Mouse (Mus musculus) neural tube, embryonic 14.5 days (tissue): ENCODE results near the gene Snrpd2. TPM values are rescaled to one million over a fixed set of nuclear protein-coding genes. Genes with fewer than 3 reads are reported as not detected.

ENCODE experiments used
- ATAC-seq: fragments of 200-750 bp; cut with Nextera tagmentation; 2 replicates; pipeline ENCODE4 v1.8.0; 2017; ENCODE audit warnings: low read depth, mild to moderate bottlenecking, moderate TSS enrichment, moderate library complexity
- H3K27ac ChIP-seq: fragments of 300-500 bp; sonication (generic); 2 replicates; pipeline ENCODE4 v1.5.1; 2014; ENCODE audit warnings: low read depth, mild to moderate bottlenecking, control low read depth, low read length, moderate library complexity, mixed read lengths
- H3K27me3 ChIP-seq: fragments of 300-500 bp; sonication (generic); 2 replicates; pipeline ENCODE4 v1.6.1; 2014; ENCODE audit warnings: low read length; ENCODE audit not compliant: control insufficient read depth, insufficient read depth
- H3K36me3 ChIP-seq: fragments of 300-500 bp; sonication (generic); 2 replicates; pipeline ENCODE4 v1.6.1; 2014; ENCODE audit warnings: low read length, mixed read lengths; ENCODE audit not compliant: control insufficient read depth, insufficient read depth
- H3K4me1 ChIP-seq: fragments of 300-500 bp; sonication (generic); 2 replicates; pipeline ENCODE4 v1.6.1; 2014; ENCODE audit warnings: low read length; ENCODE audit not compliant: control insufficient read depth, insufficient read depth
- H3K4me2 ChIP-seq: fragments of 300-500 bp; sonication (generic); 2 replicates; pipeline ENCODE4 v1.6.1; 2014; ENCODE audit warnings: mild to moderate bottlenecking, low read depth, low read length, control low read depth
- H3K4me3 ChIP-seq: fragments of 300-500 bp; sonication (generic); 2 replicates; pipeline ENCODE4 v1.5.1; 2014; ENCODE audit warnings: low read depth, low read length, control low read depth, mixed read lengths
- H3K9ac ChIP-seq: fragments of 300-500 bp; sonication (generic); replicated peaks from 2 replicates; pipeline ENCODE4 v1.6.1; 2014; ENCODE audit warnings: low read depth, mild to moderate bottlenecking, control low read depth, low read length, mixed read lengths
- H3K9me3 ChIP-seq: fragments of 300-500 bp; sonication (generic); 2 replicates; pipeline ENCODE4 v1.6.1; 2016; ENCODE audit warnings: low read length; ENCODE audit not compliant: control insufficient read depth
- WGBS: fragments of 180-500 bp; shearing (Covaris S2); extraction: QIAGEN DNeasy Blood & Tissue Kit; methylation state at CpG from one replicate; pipeline ENCODE4 v1.1.7; 2014; 5-methylcytosine and 5-hydroxymethylcytosine counted together
- polyA plus RNA-seq: library from polyadenylated mRNA; unstranded; fragments of >200 nt; fragmentation: Nextera tagmentation; extraction: Ambion mirVana; gene quantifications from 2 replicates; pipeline ENCODE4 v1.2.1, GENCODE M21; 2014

Gene Snrpd2
- polyA plus RNA-seq, 1 experiment from 2014 or later: 110 TPM

DNA sequence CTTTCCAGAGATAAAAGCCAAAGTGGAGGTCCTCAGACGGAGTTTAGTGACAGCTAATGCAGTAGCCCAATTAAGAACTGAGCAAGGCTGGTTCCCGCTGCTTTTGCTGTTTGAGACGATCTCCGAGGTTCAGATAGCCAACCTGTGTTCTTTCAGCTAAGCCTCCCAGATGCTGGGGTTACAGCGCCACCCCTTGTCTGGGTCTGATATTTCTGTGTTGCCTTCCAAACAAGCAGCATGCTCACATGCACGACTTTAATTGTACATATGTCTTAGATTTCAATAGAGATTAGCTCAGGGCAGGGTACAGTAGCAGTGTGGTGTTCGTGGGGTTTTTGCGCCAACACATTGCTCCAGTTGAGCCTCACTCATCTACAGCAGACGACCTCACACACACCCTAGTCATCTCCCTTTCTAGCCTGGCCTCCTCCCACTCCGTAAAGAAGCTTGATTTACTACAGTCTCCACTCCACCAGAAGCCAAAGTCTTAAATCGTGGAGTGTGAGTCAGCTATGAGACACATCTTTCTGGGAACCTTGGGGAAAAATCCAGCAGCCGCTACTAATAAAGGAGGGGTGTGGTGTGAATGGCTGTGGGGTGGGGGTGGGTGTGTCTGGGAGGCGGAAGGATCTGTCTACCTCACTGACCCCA is 6.4 kb downstream of the Snrpd2 start:
- ATAC-seq: no peak
- H3K4me2 ChIP-seq: no peak overlapping the region
- no peak overlapping the region for H3K4me3 ChIP-seq
- H3K9me3 ChIP-seq: no peaks in the 10 kb centered on the region
- H3K27me3 ChIP-seq: peaks cover 9% of the 10 kb centered on the region; the same call in 1 of the 2 replicates
- H3K9ac ChIP-seq: no peak overlapping the region
- peaks cover 16% of the 10 kb centered on the region for H3K36me3 ChIP-seq
- WGBS: 54% methylated on average over 13 of the region's 13 CpGs
- no peak overlapping the region for H3K27ac ChIP-seq
- peaks cover 7% of the 10 kb centered on the region for H3K4me1 ChIP-seq

DNA sequence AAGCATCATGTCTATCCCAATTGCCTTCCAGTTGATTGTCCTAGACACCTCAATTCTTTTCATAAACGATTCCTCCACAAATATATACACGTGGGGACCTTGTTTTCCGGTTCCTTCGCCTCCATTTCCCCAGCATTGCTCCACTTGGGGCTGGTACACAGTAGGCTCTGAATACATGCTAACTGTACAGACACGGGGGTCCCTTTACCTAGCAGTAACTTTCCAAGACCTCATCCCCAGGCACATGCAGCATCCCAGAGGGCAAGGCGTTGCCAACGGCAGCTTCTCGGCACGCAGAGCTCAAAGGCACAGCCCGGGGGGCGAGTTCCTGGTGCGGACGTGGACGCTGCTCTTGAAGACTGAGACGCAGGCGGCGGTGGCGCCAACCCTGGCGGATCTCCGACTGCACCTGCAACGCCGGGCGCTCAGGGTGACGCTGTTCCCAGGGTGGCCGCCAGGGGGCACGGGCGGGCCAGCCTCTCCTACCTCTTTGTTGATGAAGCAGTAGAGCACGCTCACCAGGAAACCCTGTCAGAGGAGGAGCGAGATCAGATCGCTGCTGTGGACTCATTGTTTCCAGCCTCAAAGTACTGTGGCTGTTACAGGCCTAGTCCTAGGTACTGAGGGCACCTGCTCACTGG is 7.8 kb downstream of the Snrpd2 start:
- peaks cover 10% of the 10 kb centered on the region; the same call in 1 of the 2 replicates for H3K27me3 ChIP-seq
- H3K36me3 ChIP-seq: peaks cover 8% of the 10 kb centered on the region
- H3K4me2 ChIP-seq: peak overlapping the region; percentile 24
- ATAC-seq: peak; percentile 74
- H3K9me3 ChIP-seq: no peaks in the 10 kb centered on the region
- 0 out of 2 replicates have a peak overlapping the region, but pooled peaks have one; percentile 12 for H3K9ac ChIP-seq
- H3K4me3 ChIP-seq: no peak overlapping the region
- H3K27ac ChIP-seq: peak overlapping the region; percentile 41
- 6% methylated on average over 30 of the region's 30 CpGs for WGBS
- peaks cover 7% of the 10 kb centered on the region for H3K4me1 ChIP-seq

DNA sequence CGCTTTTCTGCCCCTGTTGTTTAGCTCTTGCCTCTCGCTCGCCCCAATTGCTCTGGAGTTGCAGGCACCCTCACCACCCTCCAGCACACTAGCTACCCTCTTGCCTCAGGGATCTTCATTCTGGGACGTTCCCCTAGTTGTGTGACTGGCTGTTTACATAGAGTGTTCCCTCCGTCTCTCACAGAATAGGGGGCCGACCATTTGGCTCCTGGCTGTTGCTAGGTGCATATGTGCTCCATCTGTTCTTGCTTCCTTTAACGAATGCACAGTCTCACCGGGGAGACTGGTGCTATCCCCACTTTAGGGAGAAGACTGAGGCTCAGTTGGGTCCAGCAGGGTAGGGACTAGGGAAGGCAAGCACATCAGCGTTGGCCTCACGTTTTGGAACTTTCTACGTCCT is 9.1 kb downstream of the Snrpd2 start:
- no peak for ATAC-seq

DNA sequence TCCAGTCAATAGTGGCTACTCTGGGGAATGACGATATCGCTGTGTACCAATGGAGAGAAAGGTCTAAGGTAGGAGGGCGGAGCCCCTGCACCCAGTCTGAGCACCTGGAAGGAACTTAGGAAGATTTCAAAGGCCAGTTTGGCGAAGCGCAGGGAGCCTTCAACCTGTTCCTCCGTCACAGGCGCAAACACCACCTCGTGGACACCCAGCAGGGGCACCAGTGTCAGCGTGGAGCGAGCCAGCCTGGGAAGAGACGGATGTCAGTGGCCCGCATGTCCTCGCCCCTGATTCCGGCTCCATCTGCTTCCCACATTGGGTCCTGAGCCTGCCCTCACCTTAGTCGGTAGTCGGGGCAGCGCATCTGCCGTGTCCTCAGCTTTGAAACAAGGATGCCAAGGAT is 9.9 kb downstream of the Snrpd2 start:
- H3K4me2 ChIP-seq: peak overlapping the region; percentile 41; the same call in 1 of the 2 replicates
- H3K27me3 ChIP-seq: peaks cover 12% of the 10 kb centered on the region
- no peak overlapping the region for H3K27ac ChIP-seq
- ATAC-seq: no peak
- H3K4me3 ChIP-seq: no peak overlapping the region
- peaks cover 7% of the 10 kb centered on the region for H3K4me1 ChIP-seq
- H3K9ac ChIP-seq: no peak overlapping the region
- H3K9me3 ChIP-seq: no peaks in the 10 kb centered on the region
- H3K36me3 ChIP-seq: no peaks in the 10 kb centered on the region
- WGBS: 15% methylated on average over 18 of the region's 18 CpGs

More for the DNA sequence above, 9.1 kb downstream of the Snrpd2 start:
- H3K36me3 ChIP-seq: no peaks in the 10 kb centered on the region; the same call in 1 of the 2 replicates
- no peak overlapping the region for H3K9ac ChIP-seq
- H3K4me3 ChIP-seq: no peak overlapping the region
- no peaks in the 10 kb centered on the region for H3K9me3 ChIP-seq
- no peak overlapping the region for H3K27ac ChIP-seq
- H3K4me2 ChIP-seq: no peak overlapping the region
- WGBS: 68% methylated on average over 11 of the region's 11 CpGs
- peaks cover 7% of the 10 kb centered on the region for H3K4me1 ChIP-seq
- H3K27me3 ChIP-seq: peaks cover 10% of the 10 kb centered on the region; the same call in 1 of the 2 replicates

DNA sequence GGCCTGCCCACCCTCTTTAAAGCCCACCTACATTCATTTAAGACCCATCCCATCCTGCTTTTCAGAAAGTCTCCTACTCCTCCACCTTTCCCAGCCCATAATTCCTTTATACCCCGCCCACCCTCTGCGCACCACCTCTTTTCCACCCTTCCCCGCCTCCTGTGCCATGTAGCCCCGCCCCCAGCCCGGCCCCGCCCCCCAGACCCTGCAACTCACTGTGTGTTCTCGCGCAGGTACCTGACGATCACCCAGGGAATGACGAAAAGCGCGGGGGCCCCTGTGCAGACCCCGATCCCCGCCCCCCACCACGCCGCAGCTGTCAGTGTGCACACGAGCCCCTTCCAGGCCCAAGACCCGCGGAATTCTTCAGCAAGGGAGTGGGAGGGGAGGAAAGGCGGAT is 10.6 kb downstream of the Snrpd2 start:
- H3K9ac ChIP-seq: peak overlapping the region; percentile 5; the same call in 1 of the 2 replicates
- WGBS: 2% methylated on average over 20 of the region's 20 CpGs
- H3K27ac ChIP-seq: no peak overlapping the region
- H3K9me3 ChIP-seq: no peaks in the 10 kb centered on the region
- peaks cover 13% of the 10 kb centered on the region for H3K27me3 ChIP-seq
- H3K4me2 ChIP-seq: peak overlapping the region; percentile 41
- ATAC-seq: peak; percentile 44
- H3K4me1 ChIP-seq: peaks cover 7% of the 10 kb centered on the region
- peak overlapping the region; percentile 26 for H3K4me3 ChIP-seq
- no peaks in the 10 kb centered on the region for H3K36me3 ChIP-seq

DNA sequence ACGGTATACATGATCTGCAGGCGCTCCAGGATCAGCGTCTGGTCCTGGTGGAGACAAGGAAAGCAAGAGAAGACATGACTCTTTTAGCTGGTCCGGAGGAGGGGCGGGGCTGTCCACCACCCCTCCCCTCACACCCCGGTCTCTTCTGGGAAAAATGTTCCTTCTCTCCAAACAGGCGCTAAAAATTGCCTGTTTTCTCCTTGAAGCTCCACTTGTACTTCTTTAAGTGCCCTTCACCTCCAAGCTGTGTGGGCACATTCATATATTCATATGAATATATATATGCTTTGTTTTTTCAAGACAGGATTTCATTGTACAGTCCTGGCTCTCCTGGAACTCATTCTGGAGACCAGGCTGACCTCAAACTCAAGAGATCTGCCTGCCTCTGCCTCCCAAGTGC is 13.4 kb downstream of the Snrpd2 start:
- H3K27me3 ChIP-seq: peaks cover 13% of the 10 kb centered on the region
- H3K9me3 ChIP-seq: no peaks in the 10 kb centered on the region
- no peak for ATAC-seq
- WGBS: 83% methylated on average over 7 of the region's 7 CpGs
- no peak overlapping the region for H3K4me3 ChIP-seq
- H3K36me3 ChIP-seq: no peaks in the 10 kb centered on the region
- no peak overlapping the region for H3K27ac ChIP-seq
- H3K4me2 ChIP-seq: no peak overlapping the region
- H3K4me1 ChIP-seq: peaks cover 7% of the 10 kb centered on the region
- H3K9ac ChIP-seq: no peak overlapping the region

DNA sequence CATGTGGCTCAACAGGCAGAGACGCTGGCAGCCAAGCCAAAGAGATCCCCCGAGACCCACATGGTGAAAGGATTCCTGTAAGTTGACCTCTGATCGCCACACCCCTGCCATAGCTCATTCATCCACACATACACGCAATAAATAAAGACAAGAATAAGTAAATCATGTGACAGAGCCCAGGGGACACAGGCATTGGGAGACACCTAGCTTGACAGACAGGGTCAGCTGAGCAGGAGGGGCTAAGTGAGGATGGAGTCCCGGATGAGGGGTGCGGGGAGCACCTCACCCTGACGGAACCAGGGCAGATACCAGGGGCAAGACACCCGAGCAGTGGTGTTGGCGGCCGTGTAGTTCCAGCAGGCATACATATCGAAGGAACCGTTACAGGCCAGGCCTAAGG is 14.2 kb downstream of the Snrpd2 start:
- H3K36me3 ChIP-seq: no peaks in the 10 kb centered on the region
- H3K9me3 ChIP-seq: no peaks in the 10 kb centered on the region
- H3K4me2 ChIP-seq: no peak overlapping the region
- H3K27ac ChIP-seq: no peak overlapping the region
- no peak overlapping the region for H3K9ac ChIP-seq
- peaks cover 7% of the 10 kb centered on the region for H3K4me1 ChIP-seq
- no peak for ATAC-seq
- WGBS: 26% methylated on average over 12 of the region's 12 CpGs
- no peak overlapping the region for H3K4me3 ChIP-seq
- peaks cover 13% of the 10 kb centered on the region for H3K27me3 ChIP-seq

DNA sequence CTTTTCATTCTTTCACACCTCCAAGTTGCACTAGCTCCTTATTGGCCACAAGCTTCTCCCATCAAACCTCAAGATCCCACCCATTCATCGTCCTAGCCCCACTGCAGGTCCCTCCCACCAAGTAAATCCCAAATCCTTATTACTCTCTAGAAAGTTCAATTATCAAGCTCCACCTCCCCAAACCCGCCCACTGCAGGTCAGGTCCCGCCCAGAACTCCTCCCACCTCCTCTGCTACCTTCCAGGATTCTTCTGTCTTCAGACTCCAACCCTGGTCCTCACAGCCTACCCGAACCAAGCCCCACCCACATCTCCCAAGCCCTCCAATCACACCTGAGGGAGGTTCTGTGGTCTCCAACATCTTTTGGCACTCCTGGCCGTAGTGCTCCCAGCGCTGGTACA is 14.7 kb downstream of the Snrpd2 start:
- WGBS: 4% methylated on average over 6 of the region's 6 CpGs
- H3K4me3 ChIP-seq: no peak overlapping the region
- H3K36me3 ChIP-seq: no peaks in the 10 kb centered on the region
- H3K9me3 ChIP-seq: no peaks in the 10 kb centered on the region
- H3K27me3 ChIP-seq: peaks cover 12% of the 10 kb centered on the region
- H3K9ac ChIP-seq: no peak overlapping the region
- no peak overlapping the region for H3K27ac ChIP-seq
- no peak overlapping the region for H3K4me2 ChIP-seq
- ATAC-seq: no peak
- H3K4me1 ChIP-seq: peaks cover 7% of the 10 kb centered on the region

DNA sequence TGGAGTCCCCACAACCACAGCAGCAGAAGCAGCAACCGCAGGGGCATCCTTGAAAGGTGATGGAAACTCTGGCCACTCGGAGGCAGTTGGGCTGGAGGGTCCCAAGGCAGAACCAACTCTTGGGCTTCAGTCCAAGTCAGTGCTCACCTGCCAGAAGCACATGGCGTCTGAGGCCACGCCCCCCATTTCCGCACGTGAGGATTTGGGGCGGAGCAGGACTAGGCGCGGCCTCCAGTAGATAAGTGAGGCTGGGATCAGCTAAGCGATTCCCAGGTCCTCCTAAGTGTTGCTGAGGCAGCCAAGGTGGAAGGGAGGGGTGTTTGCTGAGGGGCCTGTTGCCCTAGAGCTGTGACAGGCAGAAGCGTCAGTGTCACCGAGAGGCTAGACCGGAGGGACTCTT is 15.5 kb downstream of the Snrpd2 start:
- Histone ChIP-seq H3K27me3 (peaks cover 9% of the 10 kb centered on the region; the same call in 1 of the 2 replicates), H3K9ac (no peak overlapping the region), H3K36me3 (no peaks in the 10 kb centered on the region), H3K4me2 (peak overlapping the region; percentile 3; the same call in 1 of the 2 replicates), H3K27ac (no peak overlapping the region), H3K4me3 (no peak overlapping the region), H3K9me3 (no peaks in the 10 kb centered on the region), H3K4me1 (peaks cover 3% of the 10 kb centered on the region)
- no peak for ATAC-seq
- WGBS: 3% methylated on average over 13 of the region's 13 CpGs
